Mouse (Mus musculus) lung, embryonic 14.5 days (tissue): ENCODE measurements at regions not wholly inside any gene's neighbourhood (a gene's known extent, or its start where the extent isn't known, plus 50 kb on each side); places are given as distances from the start of the nearest gene placed in this dataset.

ENCODE experiments used
- ATAC-seq: fragments of 200-750 bp; cut with Nextera tagmentation; 2 replicates; pipeline ENCODE4 v1.8.0; 2017; ENCODE audit warnings: mild to moderate bottlenecking, moderate TSS enrichment, moderate library complexity; ENCODE audit not compliant: insufficient read depth
- DNase-seq: peaks from one replicate; pipeline ENCODE4 v3.0.0-alpha.2; 2015
- H3K27ac ChIP-seq: fragments of 300-500 bp; sonication (generic); 2 replicates; pipeline ENCODE4 v1.5.1; 2014; ENCODE audit warnings: low read depth, mild to moderate bottlenecking, moderate library complexity
- H3K27me3 ChIP-seq: fragments of 300-500 bp; sonication (generic); 2 replicates; pipeline ENCODE4 v1.6.1; 2014; ENCODE audit warnings: low read length, control low read depth; ENCODE audit not compliant: insufficient read depth
- H3K36me3 ChIP-seq: fragments of 300-500 bp; sonication (generic); 2 replicates; pipeline ENCODE4 v1.6.1; 2014; ENCODE audit warnings: control low read depth; ENCODE audit not compliant: insufficient read depth
- H3K4me1 ChIP-seq: fragments of 300-500 bp; sonication (generic); 2 replicates; pipeline ENCODE4 v1.6.1; 2014; ENCODE audit warnings: antibody characterized with exemption, control low read depth; ENCODE audit not compliant: insufficient read depth
- H3K4me2 ChIP-seq: fragments of 300-500 bp; sonication (generic); 2 replicates; pipeline ENCODE4 v1.6.1; 2014; ENCODE audit warnings: mild to moderate bottlenecking
- H3K4me3 ChIP-seq: fragments of 300-500 bp; sonication (generic); 2 replicates; pipeline ENCODE4 v1.5.1; 2014; ENCODE audit warnings: low read depth, low read length
- H3K9ac ChIP-seq: fragments of 300-500 bp; sonication (generic); 2 replicates; pipeline ENCODE4 v1.6.1; 2014
- H3K9me3 ChIP-seq: fragments of 300-500 bp; sonication (generic); 2 replicates; pipeline ENCODE4 v1.6.1; 2016; ENCODE audit warnings: low read depth, low read length, control low read depth
- CTCF ChIP-seq: IDR thresholded peaks from 2 replicates; pipeline ENCODE4 v1.5.1; 2016; ENCODE audit warnings: antibody characterized with exemption, low read depth
- WGBS: fragments of 180-500 bp; shearing (Covaris S2); extraction: QIAGEN DNeasy Blood & Tissue Kit; methylation state at CpG from one replicate; pipeline ENCODE4 v1.1.7; 2014; 5-methylcytosine and 5-hydroxymethylcytosine counted together

DNA sequence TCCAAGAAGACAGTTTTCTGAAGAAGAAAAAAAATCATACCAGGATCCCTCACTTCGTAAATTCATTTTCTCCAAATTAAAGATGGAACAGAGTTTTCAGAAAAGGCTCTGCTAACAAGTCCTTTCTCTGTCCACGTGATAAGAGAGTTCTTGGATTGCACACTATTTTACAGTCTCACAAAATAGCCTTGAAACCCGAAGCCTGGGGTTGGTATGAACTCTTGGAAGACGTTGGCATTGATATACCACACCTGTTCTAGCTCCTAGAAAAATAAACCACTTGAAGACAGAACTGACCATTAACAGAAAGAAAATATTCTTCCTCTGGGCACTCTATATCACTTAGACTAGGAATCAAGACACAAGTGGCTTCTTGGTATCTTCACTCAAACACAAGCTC is 351.4 kb downstream of the Pdgfc start:
- Histone ChIP-seq H3K9me3 (no peaks in the 10 kb centered on the region), H3K36me3 (no peaks in the 10 kb centered on the region), H3K27ac (no peak overlapping the region), H3K27me3 (no peaks in the 10 kb centered on the region), H3K4me3 (no peak overlapping the region), H3K9ac (no peak overlapping the region), H3K4me1 (no peaks in the 10 kb centered on the region), H3K4me2 (no peak overlapping the region)
- ATAC-seq (no peak), DNase-seq (no peak)
- TF ChIP-seq CTCF = no peak
- 36% methylated on average over 4 of the region's 4 CpGs for WGBS

DNA sequence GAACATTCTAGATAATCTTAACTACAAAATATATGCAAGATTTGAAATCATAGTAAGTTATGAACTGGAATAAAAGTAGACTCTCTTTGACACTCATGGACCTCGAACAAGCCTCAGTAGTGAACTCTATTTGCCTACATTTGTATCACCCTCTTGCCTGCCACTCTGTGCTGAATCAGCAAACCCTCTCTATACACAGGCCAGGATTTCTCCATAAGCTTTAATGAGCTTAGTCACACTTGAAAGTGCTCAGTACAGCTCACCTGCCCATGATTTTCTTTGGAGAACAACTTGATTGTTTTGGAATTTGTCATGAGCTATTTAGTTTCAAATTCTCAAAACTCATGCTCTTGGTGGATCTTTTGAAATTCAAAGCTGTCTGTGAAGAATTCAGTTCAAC is 361.0 kb downstream of the Pdgfc start:
- 77% methylated on average over 1 of the region's 1 CpGs for WGBS
- ATAC-seq = no peak

DNA sequence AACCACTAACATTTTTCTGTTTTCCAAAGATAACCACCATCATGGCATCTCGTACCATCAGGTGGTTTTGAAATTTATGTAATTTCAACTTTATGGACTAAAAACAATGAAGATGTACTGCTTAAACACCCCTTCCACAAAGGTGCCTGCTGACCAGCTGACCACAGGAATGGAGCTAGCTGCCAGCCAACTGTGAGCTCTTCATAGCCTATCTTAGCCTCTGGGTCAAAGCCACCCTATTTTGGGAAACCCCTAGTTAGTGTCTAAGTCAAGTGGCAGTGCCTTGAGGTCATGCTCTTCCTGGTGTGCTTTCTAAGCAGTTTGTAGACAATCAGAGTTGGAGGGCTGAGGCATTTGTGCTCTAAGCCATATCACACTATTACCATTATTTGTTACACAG is 364.8 kb downstream of the Pdgfc start:
- Histone ChIP-seq H3K4me2 (no peak overlapping the region), H3K9me3 (no peaks in the 10 kb centered on the region), H3K27ac (no peak overlapping the region), H3K27me3 (no peaks in the 10 kb centered on the region), H3K4me1 (no peaks in the 10 kb centered on the region), H3K9ac (no peak overlapping the region), H3K36me3 (no peaks in the 10 kb centered on the region), H3K4me3 (no peak overlapping the region)
- ATAC-seq (no peak), DNase-seq (no peak)
- 73% methylated on average over 1 of the region's 1 CpGs for WGBS
- no peak for TF ChIP-seq CTCF

More for the DNA sequence above, 361.0 kb downstream of the Pdgfc start:
- no peak overlapping the region for H3K9ac ChIP-seq
- no peak overlapping the region for H3K4me3 ChIP-seq
- no peak overlapping the region for H3K27ac ChIP-seq
- H3K4me1 ChIP-seq = no peaks in the 10 kb centered on the region
- TF ChIP-seq CTCF = no peak
- no peaks in the 10 kb centered on the region for H3K36me3 ChIP-seq
- no peaks in the 10 kb centered on the region for H3K9me3 ChIP-seq
- H3K4me2 ChIP-seq = no peak overlapping the region
- H3K27me3 ChIP-seq = no peaks in the 10 kb centered on the region
- DNase-seq = no peak

GRCm38 (mm10) chr3:81408914-81409313 is 372.7 kb downstream of the Pdgfc start:
- H3K9ac ChIP-seq = no peak overlapping the region
- peak; percentile 21 for DNase-seq
- no peak overlapping the region for H3K4me3 ChIP-seq
- WGBS = 39% methylated on average over 1 of the region's 1 CpGs
- H3K9me3 ChIP-seq = no peaks in the 10 kb centered on the region
- no peak overlapping the region for H3K27ac ChIP-seq
- H3K36me3 ChIP-seq = no peaks in the 10 kb centered on the region
- H3K4me1 ChIP-seq = no peaks in the 10 kb centered on the region
- no peaks in the 10 kb centered on the region for H3K27me3 ChIP-seq
- H3K4me2 ChIP-seq = no peak overlapping the region
- ATAC-seq = no peak
- no peak for TF ChIP-seq CTCF

- Histone ChIP-seq H3K4me2 (no peak overlapping the region), H3K9ac (no peak overlapping the region), H3K9me3 (no peaks in the 10 kb centered on the region), H3K36me3 (no peaks in the 10 kb centered on the region), H3K4me3 (no peak overlapping the region), H3K4me1 (no peaks in the 10 kb centered on the region), H3K27me3 (no peaks in the 10 kb centered on the region), H3K27ac (no peak overlapping the region)
- 81% methylated on average over 1 of the region's 1 CpGs for WGBS
- no peak for ATAC-seq
- TF ChIP-seq CTCF = no peak
- DNase-seq = no peak
Observed at GRCm38 (mm10) chr3:81421875-81422274, 385.7 kb downstream of the Pdgfc start.

DNA sequence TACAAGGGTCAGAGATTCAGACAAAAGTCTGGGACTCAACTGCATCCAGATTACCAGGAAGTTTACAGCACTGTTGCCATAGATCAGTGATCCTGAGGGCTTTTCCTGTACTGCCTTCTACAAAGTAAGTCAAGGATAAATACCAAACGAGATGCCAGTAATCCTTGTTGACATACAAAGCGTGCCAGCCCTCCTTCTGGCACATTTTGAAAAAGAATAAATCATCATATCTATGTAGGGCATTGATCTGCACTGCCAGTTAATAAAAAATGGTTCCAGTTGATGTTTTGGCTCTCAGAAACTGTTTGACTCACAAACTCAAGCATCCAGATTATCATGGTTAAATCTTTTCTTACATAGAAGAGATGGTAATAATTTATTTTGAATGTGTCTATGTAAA is 390.5 kb downstream of the Pdgfc start:
- no peaks in the 10 kb centered on the region for H3K4me1 ChIP-seq
- ATAC-seq = no peak

More for the DNA sequence above, 390.5 kb downstream of the Pdgfc start:
- DNase-seq = no peak
- no peak overlapping the region for H3K4me3 ChIP-seq
- H3K4me2 ChIP-seq = no peak overlapping the region
- H3K27ac ChIP-seq = no peak overlapping the region
- no peak for TF ChIP-seq CTCF
- no peaks in the 10 kb centered on the region for H3K9me3 ChIP-seq
- no peaks in the 10 kb centered on the region for H3K36me3 ChIP-seq
- no peak overlapping the region for H3K9ac ChIP-seq
- no peaks in the 10 kb centered on the region for H3K27me3 ChIP-seq
- WGBS = 41% methylated on average over 2 of the region's 2 CpGs
